Mouse (Mus musculus) kidney, adult 11 months (tissue): ENCODE results near the gene Gng7.

Experiments used
- DNase-seq: peaks from one replicate; pipeline ENCODE4 v3.0.0; 2022

The Gng7 gene

GRCm38 (mm10) chr10:80963031-80963975 is 51.4 kb downstream of the Gng7 start:
- no peak for DNase-seq

GRCm38 (mm10) chr10:80962585-80962984 is 52.2 kb downstream of the Gng7 start:
- no peak for DNase-seq

- no peak for DNase-seq
Measured at GRCm38 (mm10) chr10:80962051-80962472, 52.7 kb downstream of the Gng7 start.

GRCm38 (mm10) chr10:80960551-80961508 is 53.9 kb downstream of the Gng7 start:
- DNase-seq = peak; percentile 75

GRCm38 (mm10) chr10:80958979-80959637 is 55.6 kb downstream of the Gng7 start:
- DNase-seq = no peak

- DNase-seq = no peak
Measured at GRCm38 (mm10) chr10:80957791-80958190, 57.0 kb downstream of the Gng7 start.

- DNase-seq = no peak
Measured at GRCm38 (mm10) chr10:80956901-80957300, 57.8 kb downstream of the Gng7 start.

- DNase-seq = no peak
Measured at GRCm38 (mm10) chr10:80956385-80956784, 58.4 kb downstream of the Gng7 start.

- DNase-seq = no peak
Measured at GRCm38 (mm10) chr10:80955536-80955935, 59.2 kb downstream of the Gng7 start.

- no peak for DNase-seq
Measured at GRCm38 (mm10) chr10:80954843-80955242, 59.9 kb downstream of the Gng7 start.

GRCm38 (mm10) chr10:80954415-80954814 is 60.3 kb downstream of the Gng7 start:
- no peak for DNase-seq

- no peak for DNase-seq
Measured at GRCm38 (mm10) chr10:80952449-80952848, 62.3 kb downstream of the Gng7 start.

- DNase-seq = no peak
Measured at GRCm38 (mm10) chr10:80951761-80952390, 62.9 kb downstream of the Gng7 start.

GRCm38 (mm10) chr10:80950314-80950713 is 64.4 kb downstream of the Gng7 start:
- DNase-seq = no peak

GRCm38 (mm10) chr10:80949081-80949480 is 65.7 kb downstream of the Gng7 start:
- DNase-seq = no peak

GRCm38 (mm10) chr10:80948570-80948969 is 66.2 kb downstream of the Gng7 start:
- DNase-seq = no peak

- peak; percentile 62 for DNase-seq
Measured at GRCm38 (mm10) chr10:80947802-80948201, 66.9 kb downstream of the Gng7 start.

GRCm38 (mm10) chr10:80946684-80947437 is 67.9 kb downstream of the Gng7 start:
- DNase-seq = no peak

GRCm38 (mm10) chr10:80944231-80944630 is 70.5 kb downstream of the Gng7 start:
- no peak for DNase-seq

GRCm38 (mm10) chr10:80943701-80944100 is 71.0 kb downstream of the Gng7 start:
- DNase-seq = no peak

- DNase-seq = no peak
Measured at GRCm38 (mm10) chr10:80942919-80943318, 71.8 kb downstream of the Gng7 start.

- no peak for DNase-seq
Measured at GRCm38 (mm10) chr10:80940988-80941347, 73.8 kb downstream of the Gng7 start.
